Mouse (Mus musculus) hematopoietic multipotent progenitor cell, adult 10-12 weeks (in vitro differentiated cells): ENCODE results near the gene Gkn1. TPM values are rescaled to one million over a fixed set of nuclear protein-coding genes. Genes with fewer than 3 reads are reported as not detected.

ENCODE experiments used
- polyA plus RNA-seq: library from polyadenylated mRNA; stranded (reverse); fragments of >175 nt; gene quantifications from 2 replicates; pipeline ENCODE4 v1.2.3, GENCODE M21; 2012; ENCODE audit warnings: low replicate concordance

The Gkn1 gene
- polyA plus RNA-seq, result not detected in 2 replicates

GRCm38 (mm10) chr6:87350829-87351228 is at the start of gene Gkn1:
Gene Gkn1 (minus strand): TSS chr6:87350942.

GRCm38 (mm10) chr6:87388877-87389276 is 38.1 kb upstream of the Gkn1 start, which contains the start of gene Gkn3:
Gene Gkn3 (minus strand): TSS chr6:87388935.

GRCm38 (mm10) chr6:87373057-87373456 is 22.3 kb upstream of the Gkn1 start, which contains the start of gene Gkn2:
Gene Gkn2 (plus strand): TSS chr6:87373357.

GRCm38 (mm10) chr6:87335091-87335934 is 15.4 kb downstream of the Gkn1 start, which contains the start of gene Antxr1:
Gene Antxr1 (minus strand): TSS chr6:87335821.

Other genes starting within 250 kb of the Gkn1 start
- gene D6Ertd527e, start 246.2 kb downstream of the Gkn1 start, polyA plus RNA-seq, result 0.38 and 0.69 TPM in 2 replicates
- 0.08 and 0.10 TPM in 2 replicates for gene Antxr1, start 15.1 kb downstream of the Gkn1 start, polyA plus RNA-seq
- gene Gkn2, start 22.4 kb upstream of the Gkn1 start, polyA plus RNA-seq, result not detected in 2 replicates
- gene Gkn3, start 38.0 kb upstream of the Gkn1 start, polyA plus RNA-seq, result not detected in 2 replicates
- gene Bmp10, start 78.1 kb upstream of the Gkn1 start, polyA plus RNA-seq, result not detected in 2 replicates
- 19.2 and 43.2 TPM in 2 replicates for gene Arhgap25, start 182.3 kb upstream of the Gkn1 start, polyA plus RNA-seq
- gene Prokr1, start 239.8 kb upstream of the Gkn1 start, polyA plus RNA-seq, result 0.05 and 0.47 TPM in 2 replicates